Mouse (Mus musculus): ENCODE data around the gene Ccdc54. TPM values are rescaled to one million over a fixed set of nuclear protein-coding genes. Genes with fewer than 3 reads are reported as not detected.

Gene Ccdc54
- polyA plus RNA-seq, 1 experiment: not detected

DNA sequence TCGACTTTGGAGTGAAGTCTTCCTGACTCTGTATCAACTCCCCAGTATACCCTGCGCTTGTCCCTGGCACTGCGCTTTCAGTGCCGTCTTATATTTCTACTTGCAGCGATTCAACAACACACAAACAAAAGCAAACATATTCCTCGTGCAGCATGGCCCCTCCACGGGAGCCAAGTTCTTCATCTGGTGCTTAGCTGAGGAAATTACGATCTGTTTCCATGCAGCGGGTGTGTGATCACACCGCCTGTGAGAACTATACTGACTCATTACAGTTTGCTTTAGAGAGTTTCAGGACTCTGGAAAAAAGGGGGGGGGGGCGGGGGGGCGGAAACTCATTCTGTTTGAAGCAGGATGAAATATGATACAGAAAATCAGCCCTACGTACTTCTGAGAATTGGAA, 18.4 kb downstream of the Ccdc54 start:
- H3K27ac ChIP-seq (ENCODE audit: control insufficient read depth, insufficient read depth, low read depth, low read length, poor library complexity): no peak overlapping the region
- 84% methylated on average over 13 of the region's 13 CpGs for WGBS
- TF ChIP-seq CTCF (IDR thresholded peaks at IDR 0.05; ENCODE audit: control insufficient read depth, insufficient read depth, low read length): no peak
- TF ChIP-seq POLR2A (IDR thresholded peaks at IDR 0.05; ENCODE audit: borderline replicate concordance, control insufficient read depth, low read depth, low read length): no peak
- no peak overlapping the region for H3K4me3 ChIP-seq (replicated peaks; ENCODE audit: control insufficient read depth, low read depth, low read length)
- H3K4me1 ChIP-seq (ENCODE audit: control insufficient read depth, insufficient read depth, low read length): no peaks in the 10 kb centered on the region

DNA sequence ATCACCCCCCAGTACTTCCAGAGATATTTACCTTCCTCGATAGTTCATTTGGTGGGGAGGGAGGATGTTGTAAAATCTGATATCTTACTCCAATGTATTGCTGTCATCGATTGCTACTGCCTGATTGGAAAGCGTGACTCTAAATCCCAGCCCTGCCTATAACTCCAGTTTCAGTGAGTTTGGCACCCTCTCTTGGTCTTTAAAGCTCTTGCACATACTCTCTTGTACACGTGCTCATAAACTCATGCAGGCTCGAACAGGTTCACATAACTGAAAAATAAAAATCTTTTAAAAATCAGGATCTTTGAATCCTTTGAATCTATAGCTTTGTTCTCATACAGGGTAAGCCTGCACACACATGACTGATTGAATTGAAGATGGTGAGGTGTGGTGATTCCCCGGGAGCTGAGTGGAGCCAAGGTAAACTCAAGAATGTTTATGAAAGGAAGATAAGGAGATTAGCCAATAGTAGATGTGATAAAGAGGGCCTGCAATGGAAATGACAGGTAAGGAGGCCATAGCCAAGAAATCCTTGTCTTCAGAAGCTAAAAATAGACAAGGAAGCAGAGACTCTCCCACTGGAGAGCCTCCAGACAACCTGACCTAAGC, 31.7 kb downstream of the Ccdc54 start:
- no peak for TF ChIP-seq CTCF (IDR thresholded peaks at IDR 0.05; ENCODE audit: control insufficient read depth, insufficient read depth, low read length)
- TF ChIP-seq POLR2A (IDR thresholded peaks at IDR 0.05; ENCODE audit: borderline replicate concordance, control insufficient read depth, low read depth, low read length): no peak
- Histone ChIP-seq H3K4me1 (ENCODE audit: control insufficient read depth, insufficient read depth, low read length) (no peaks in the 10 kb centered on the region), H3K4me3 (replicated peaks; ENCODE audit: control insufficient read depth, low read depth, low read length) (no peak overlapping the region), H3K27ac (ENCODE audit: control insufficient read depth, insufficient read depth, low read depth, low read length, poor library complexity) (no peak overlapping the region)
- 77% methylated on average over 6 of the region's 6 CpGs for WGBS

DNA sequence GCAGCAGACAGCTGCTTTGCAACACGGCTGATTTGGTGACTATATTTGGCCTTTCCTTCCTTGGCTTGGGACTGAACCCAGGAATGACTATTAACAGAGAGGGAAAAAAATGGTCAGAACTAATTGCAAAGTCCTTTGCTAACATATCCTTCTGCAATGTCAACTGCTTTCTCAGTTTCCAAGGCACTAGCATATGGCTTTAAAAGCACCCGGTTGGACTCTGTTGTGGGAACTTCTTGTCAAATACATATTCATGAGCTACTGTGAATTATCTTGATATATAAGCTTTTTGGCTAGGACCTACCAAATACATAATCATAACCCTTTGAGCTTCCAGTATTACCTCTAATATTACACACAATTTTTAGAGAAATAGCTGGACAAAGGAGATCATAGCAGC, 37.1 kb downstream of the Ccdc54 start:
- H3K4me3 ChIP-seq (replicated peaks; ENCODE audit: control insufficient read depth, low read depth, low read length): no peak overlapping the region
- H3K4me1 ChIP-seq (ENCODE audit: control insufficient read depth, insufficient read depth, low read length): no peaks in the 10 kb centered on the region; the same call in 1 of the 2 replicates
- TF ChIP-seq CTCF (IDR thresholded peaks at IDR 0.05; ENCODE audit: control insufficient read depth, insufficient read depth, low read length): no peak
- no peak for TF ChIP-seq POLR2A (IDR thresholded peaks at IDR 0.05; ENCODE audit: borderline replicate concordance, control insufficient read depth, low read depth, low read length)
- 80% methylated on average over 2 of the region's 2 CpGs for WGBS
- no peak overlapping the region for H3K27ac ChIP-seq (ENCODE audit: control insufficient read depth, insufficient read depth, low read depth, low read length, poor library complexity)

GRCm38 (mm10) chr16:50551871-50552528, 39.0 kb downstream of the Ccdc54 start:
- Histone ChIP-seq H3K4me1 (ENCODE audit: control insufficient read depth, insufficient read depth, low read length) (no peaks in the 10 kb centered on the region; the same call in 1 of the 2 replicates), H3K4me3 (replicated peaks; ENCODE audit: control insufficient read depth, low read depth, low read length) (no peak overlapping the region), H3K27ac (ENCODE audit: control insufficient read depth, insufficient read depth, low read depth, low read length, poor library complexity) (no peak overlapping the region)
- TF ChIP-seq POLR2A (IDR thresholded peaks at IDR 0.05; ENCODE audit: borderline replicate concordance, control insufficient read depth, low read depth, low read length) (no peak), CTCF (IDR thresholded peaks at IDR 0.05; ENCODE audit: control insufficient read depth, insufficient read depth, low read length) (no peak)
- WGBS: 4% methylated on average over 7 of the region's 7 CpGs

DNA sequence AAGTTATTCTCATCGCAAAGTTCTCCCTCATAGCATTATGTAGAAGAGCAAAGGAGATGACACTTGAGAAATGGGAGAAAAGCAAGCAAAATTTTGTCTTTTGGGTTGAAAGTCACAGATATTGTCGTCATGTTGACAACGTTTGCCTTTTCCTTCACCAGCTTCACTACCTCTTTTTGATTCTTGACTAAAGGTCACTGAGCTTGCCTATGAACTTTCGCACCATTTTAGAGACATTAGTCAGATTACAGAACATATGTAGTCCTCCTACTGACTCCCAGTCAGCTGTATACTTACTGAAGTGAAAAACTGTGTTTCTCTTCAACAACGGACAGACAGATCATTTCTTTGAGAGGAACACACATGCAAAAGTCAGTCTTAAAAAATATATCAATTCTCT, 40.0 kb downstream of the Ccdc54 start:
- TF ChIP-seq CTCF (IDR thresholded peaks at IDR 0.05; ENCODE audit: control insufficient read depth, insufficient read depth, low read length) (no peak), POLR2A (IDR thresholded peaks at IDR 0.05; ENCODE audit: borderline replicate concordance, control insufficient read depth, low read depth, low read length) (no peak)
- no peak overlapping the region for H3K4me3 ChIP-seq (replicated peaks; ENCODE audit: control insufficient read depth, low read depth, low read length)
- WGBS: 83% methylated on average over 5 of the region's 5 CpGs
- H3K4me1 ChIP-seq (ENCODE audit: control insufficient read depth, insufficient read depth, low read length): no peaks in the 10 kb centered on the region; the same call in 1 of the 2 replicates
- H3K27ac ChIP-seq (ENCODE audit: control insufficient read depth, insufficient read depth, low read depth, low read length, poor library complexity): no peak overlapping the region

- Histone ChIP-seq H3K4me1 (ENCODE audit: control insufficient read depth, insufficient read depth, low read length) (no peaks in the 10 kb centered on the region), H3K27ac (ENCODE audit: control insufficient read depth, insufficient read depth, low read depth, low read length, poor library complexity) (no peak overlapping the region), H3K4me3 (replicated peaks; ENCODE audit: control insufficient read depth, low read depth, low read length) (no peak overlapping the region)
- WGBS: 58% methylated on average over 5 of the region's 5 CpGs
- TF ChIP-seq POLR2A (IDR thresholded peaks at IDR 0.05; ENCODE audit: borderline replicate concordance, control insufficient read depth, low read depth, low read length) (no peak), CTCF (IDR thresholded peaks at IDR 0.05; ENCODE audit: control insufficient read depth, insufficient read depth, low read length) (no peak)
These were observed 48.2 kb downstream of the Ccdc54 start for GRCm38 (mm10) chr16:50542554-50543333.

Other genes starting within 250 kb of the Ccdc54 start
- 3.1 and 10.5 TPM in 2 replicates for gene Bbx, start 158.8 kb downstream of the Ccdc54 start, polyA plus RNA-seq (2011; ENCODE audit: insufficient read depth, insufficient read length, low replicate concordance, missing spikeins)

Measured in bone marrow, adult 2 months (tissue).